Mouse (Mus musculus): ENCODE measurements at regions not wholly inside any gene's neighbourhood (a gene's known extent, or its start where the extent isn't known, plus 50 kb on each side); places are given as distances from the start of the nearest gene placed in this dataset.
"Not testable (repeated sequence)": the region's sequence is repeated elsewhere in the genome, so short reads cannot be mapped to it uniquely, and the experiment has no call there.

DNA sequence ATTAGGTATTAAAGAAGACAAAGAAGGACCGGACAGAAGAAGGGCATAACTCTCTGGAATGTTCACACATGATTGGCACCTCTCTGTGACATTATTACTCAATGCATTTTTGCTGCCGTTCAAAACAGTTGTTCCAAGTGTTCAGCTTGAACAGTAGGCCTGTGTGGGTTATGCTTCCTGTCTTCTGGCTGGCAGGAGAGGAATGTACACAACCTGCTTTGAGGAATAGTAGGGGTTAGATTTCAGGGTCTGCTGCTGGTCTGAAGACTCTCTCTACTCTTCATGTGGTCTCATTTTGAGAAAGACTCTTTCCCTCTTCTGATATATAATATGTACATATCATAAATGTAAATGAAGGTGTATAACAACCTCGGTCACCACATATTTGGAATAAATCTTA is 137.2 kb upstream of the Adgra3 start:
- Histone ChIP-seq H3K36me3 (no peaks in the 10 kb centered on the region), H3K4me3 (replicated peaks) (no peak overlapping the region), H3K4me2 (no peak overlapping the region), H3K27ac (no peak overlapping the region), H3K27me3 (replicated peaks) (no peaks in the 10 kb centered on the region), H3K9ac (no peak overlapping the region), H3K4me1 (no peaks in the 10 kb centered on the region), H3K9me3 (no peaks in the 10 kb centered on the region)
- WGBS, result 80% methylated on average over 3 of the region's 3 CpGs
- no peak for ATAC-seq (ENCODE audit: insufficient read depth, low FRiP score, low read depth)

DNA sequence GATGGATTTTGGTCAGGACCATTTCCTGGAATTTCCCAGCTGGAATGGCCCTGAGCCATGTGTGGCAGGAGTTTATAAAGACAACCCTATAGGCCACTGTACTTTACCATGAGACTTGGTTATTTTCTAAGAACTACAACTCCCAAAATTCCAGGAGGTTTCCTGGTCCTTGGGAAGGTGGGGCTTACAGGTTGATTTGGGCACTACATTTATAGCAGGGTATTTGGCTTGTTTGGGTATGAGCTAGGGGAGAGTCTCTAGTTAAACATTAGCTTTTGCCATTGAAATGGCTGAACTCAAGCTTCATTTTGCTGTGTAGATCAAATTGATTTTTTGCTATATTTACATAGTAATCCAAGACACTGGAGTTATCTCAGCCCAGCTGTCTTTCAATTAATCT is 130.6 kb upstream of the Adgra3 start:
- H3K4me1 ChIP-seq, result no peaks in the 10 kb centered on the region
- H3K9ac ChIP-seq, result no peak overlapping the region
- no peak overlapping the region for H3K27ac ChIP-seq
- H3K27me3 ChIP-seq (replicated peaks), result no peaks in the 10 kb centered on the region
- H3K9me3 ChIP-seq, result no peaks in the 10 kb centered on the region
- no peaks in the 10 kb centered on the region for H3K36me3 ChIP-seq
- peak; percentile 73; the same call in 1 of the 2 replicates for ATAC-seq (ENCODE audit: insufficient read depth, low FRiP score, low read depth)
- H3K4me3 ChIP-seq (replicated peaks), result no peak overlapping the region
- no peak overlapping the region for H3K4me2 ChIP-seq

DNA sequence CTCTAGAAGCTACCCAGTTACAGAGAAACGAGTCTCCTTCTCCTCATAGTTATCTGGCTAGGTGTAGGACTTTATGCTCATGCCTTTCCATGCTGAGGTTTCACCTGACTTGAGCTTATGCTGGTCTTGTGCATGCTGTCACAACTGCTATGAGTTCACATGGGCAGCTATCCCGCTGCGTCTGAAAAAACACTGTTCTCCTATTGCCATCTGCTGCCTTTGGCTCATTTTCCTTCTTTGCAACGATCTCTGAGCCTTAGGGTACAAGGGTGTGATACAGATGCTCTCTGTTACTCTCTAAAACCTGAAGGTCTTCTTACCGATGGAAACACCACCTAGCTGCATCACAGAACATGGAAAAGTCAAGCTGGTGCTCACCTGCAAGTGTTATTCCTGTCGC is 123.9 kb upstream of the Adgra3 start:
- no peak overlapping the region for H3K27ac ChIP-seq
- 84% methylated on average over 6 of the region's 6 CpGs for WGBS

DNA sequence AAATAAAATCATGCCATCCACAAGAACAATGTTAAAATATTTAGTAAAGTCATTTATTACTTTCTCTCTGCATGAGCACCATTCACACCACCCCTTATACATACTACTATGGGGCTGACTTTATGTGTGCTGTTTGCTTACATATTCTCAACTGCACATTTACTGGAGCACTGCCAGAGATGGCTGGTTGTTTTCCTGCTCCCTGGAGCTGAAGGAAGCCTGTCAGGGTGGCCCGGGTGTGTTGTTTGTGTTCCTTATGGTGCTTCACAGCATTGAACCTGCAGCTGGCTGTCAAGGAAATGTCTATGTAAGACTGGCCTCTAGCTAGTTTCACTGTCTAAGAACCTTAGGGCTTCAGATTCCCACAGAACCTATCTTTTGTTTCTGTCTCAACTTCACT is 97.8 kb upstream of the Adgra3 start:
- Histone ChIP-seq H3K4me2 (no peak overlapping the region), H3K27ac (no peak overlapping the region), H3K36me3 (no peaks in the 10 kb centered on the region), H3K27me3 (replicated peaks) (no peaks in the 10 kb centered on the region), H3K9me3 (no peaks in the 10 kb centered on the region), H3K4me3 (replicated peaks) (no peak overlapping the region), H3K9ac (no peak overlapping the region), H3K4me1 (no peaks in the 10 kb centered on the region)
- no peak for ATAC-seq (ENCODE audit: insufficient read depth, low FRiP score, low read depth)
- WGBS, result 31% methylated on average over 1 of the region's 1 CpGs

More for the DNA sequence above, 123.9 kb upstream of the Adgra3 start:
- Histone ChIP-seq H3K9me3 (no peaks in the 10 kb centered on the region), H3K4me2 (no peak overlapping the region), H3K9ac (no peak overlapping the region), H3K36me3 (no peaks in the 10 kb centered on the region), H3K4me1 (no peaks in the 10 kb centered on the region), H3K4me3 (replicated peaks) (no peak overlapping the region), H3K27me3 (replicated peaks) (no peaks in the 10 kb centered on the region)
- no peak for ATAC-seq (ENCODE audit: insufficient read depth, low FRiP score, low read depth)

DNA sequence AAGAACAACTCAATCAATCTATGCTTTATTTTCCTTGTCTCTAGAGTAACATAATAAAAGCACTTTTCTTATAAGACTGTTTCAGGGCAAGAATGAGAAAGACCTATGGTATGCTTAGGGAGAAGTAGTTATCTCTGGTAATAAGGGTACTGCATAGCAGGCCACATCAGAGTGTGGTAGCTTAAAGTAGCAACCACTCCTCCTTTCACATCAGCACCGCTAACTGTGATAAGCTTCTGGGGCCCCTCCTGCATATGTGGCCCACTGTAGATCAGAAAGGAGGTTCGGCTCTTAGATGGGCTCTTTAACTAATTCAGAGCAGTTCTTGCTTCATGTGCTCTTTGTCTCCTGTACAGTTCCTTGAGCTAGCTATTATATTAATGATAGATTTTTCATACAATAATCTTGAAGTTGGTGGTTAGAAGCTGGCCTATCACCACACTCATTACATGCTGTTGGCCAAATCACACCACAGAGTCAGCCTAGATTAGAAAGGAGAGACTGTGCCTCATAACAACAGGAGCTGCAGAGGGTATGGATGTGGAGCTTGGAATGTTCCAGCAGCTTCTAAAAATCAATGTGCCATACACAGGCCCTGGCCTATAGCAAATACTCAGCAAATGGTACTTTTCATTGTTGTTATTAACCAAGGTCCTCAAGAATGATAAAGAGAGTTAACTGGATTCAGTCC is 96.5 kb upstream of the Adgra3 start:
- not testable (repeated sequence) for H3K4me1 ChIP-seq; H3K27ac ChIP-seq; H3K36me3 ChIP-seq; H3K4me3 ChIP-seq (replicated peaks); H3K9me3 ChIP-seq; H3K4me2 ChIP-seq; H3K9ac ChIP-seq; H3K27me3 ChIP-seq (replicated peaks)
- ATAC-seq (ENCODE audit: insufficient read depth, low FRiP score, low read depth), result peak; percentile 53; the same call in 1 of the 2 replicates
- 78% methylated on average over 2 of the region's 2 CpGs for WGBS

DNA sequence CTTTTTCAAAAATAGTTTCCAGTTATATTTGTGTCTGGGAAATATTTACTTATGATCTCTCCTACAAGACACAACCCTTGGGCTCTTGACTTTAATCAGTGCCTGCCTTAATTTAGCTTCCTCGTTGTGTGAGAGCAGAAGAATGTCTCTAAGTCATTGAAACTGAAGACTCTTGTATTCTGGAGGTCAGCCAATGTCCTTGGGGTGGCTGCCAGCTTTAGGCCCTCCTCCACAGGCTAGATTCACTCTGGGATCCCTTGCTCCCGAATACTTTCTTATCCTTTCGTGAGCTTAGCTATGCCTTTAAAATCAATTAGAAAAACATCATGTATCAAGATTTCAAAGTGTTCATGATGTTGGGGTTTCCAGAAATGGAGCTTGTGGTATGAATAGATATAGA is 88.1 kb upstream of the Adgra3 start:
- Histone ChIP-seq H3K27me3 (replicated peaks) (no peaks in the 10 kb centered on the region), H3K36me3 (no peaks in the 10 kb centered on the region), H3K9ac (no peak overlapping the region), H3K4me3 (replicated peaks) (no peak overlapping the region), H3K4me1 (no peaks in the 10 kb centered on the region), H3K27ac (no peak overlapping the region), H3K4me2 (no peak overlapping the region), H3K9me3 (no peaks in the 10 kb centered on the region)
- WGBS, result 44% methylated on average over 3 of the region's 3 CpGs
- no peak for ATAC-seq (ENCODE audit: insufficient read depth, low FRiP score, low read depth)

DNA sequence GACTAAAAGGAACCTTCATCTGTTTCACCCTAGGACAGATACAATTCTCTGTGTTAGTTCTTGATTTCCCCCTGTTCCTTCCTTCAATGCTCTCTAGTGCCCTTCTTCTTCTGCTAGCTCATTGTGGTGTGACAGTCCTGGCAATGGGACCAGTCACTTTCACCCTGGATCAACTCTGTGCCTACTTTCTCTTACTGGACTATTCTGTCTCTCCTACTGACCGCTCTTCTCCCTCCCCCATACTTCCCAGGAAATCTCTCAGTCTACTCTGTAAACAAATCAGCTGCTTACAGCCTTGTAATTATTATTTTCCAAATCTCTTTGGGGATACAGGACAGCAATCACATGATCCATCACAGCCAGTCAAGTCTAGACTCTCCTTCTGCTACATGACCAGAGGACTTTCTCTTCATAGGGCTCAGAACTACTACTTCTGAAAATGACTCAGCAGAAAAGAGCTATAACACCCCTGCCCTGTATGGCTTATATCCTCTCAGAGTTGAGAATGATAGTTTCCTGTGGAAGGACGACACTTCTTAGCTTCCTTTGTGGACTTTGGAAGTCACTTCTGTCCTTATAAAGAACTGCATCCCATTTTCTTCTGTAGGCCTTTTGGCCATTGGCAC is 86.8 kb upstream of the Adgra3 start:
- Histone ChIP-seq H3K4me2 (no peak overlapping the region), H3K4me1 (no peaks in the 10 kb centered on the region), H3K9ac (no peak overlapping the region), H3K27me3 (replicated peaks) (no peaks in the 10 kb centered on the region), H3K36me3 (no peaks in the 10 kb centered on the region), H3K4me3 (replicated peaks) (no peak overlapping the region), H3K27ac (no peak overlapping the region), H3K9me3 (no peaks in the 10 kb centered on the region)
- no peak for ATAC-seq (ENCODE audit: insufficient read depth, low FRiP score, low read depth)
- 79% methylated on average over 2 of the region's 2 CpGs for WGBS

DNA sequence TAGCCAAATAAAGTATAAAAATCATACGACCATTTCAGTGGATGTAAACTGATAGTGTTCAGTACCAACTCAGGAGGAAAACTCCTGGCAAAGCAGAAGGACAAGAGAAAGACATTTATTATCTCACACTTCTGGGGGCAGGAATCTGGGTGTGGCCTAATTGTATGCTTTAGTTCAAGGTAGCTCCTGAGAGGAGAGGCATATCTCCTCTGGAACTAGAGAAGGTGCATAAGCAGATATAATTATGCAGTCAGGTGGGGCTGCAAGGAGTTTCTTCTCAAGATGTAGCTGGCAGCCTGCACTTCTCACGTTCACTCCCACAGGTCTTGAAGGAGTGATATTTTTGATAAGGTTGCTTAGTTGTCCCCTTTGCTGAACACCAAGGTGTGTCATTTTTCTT is 71.4 kb upstream of the Adgra3 start:
- no peaks in the 10 kb centered on the region for H3K27me3 ChIP-seq (replicated peaks)
- H3K4me1 ChIP-seq, result no peaks in the 10 kb centered on the region
- 0 out of 2 replicates have a peak, but pooled peaks have one; percentile 51 for ATAC-seq (ENCODE audit: insufficient read depth, low FRiP score, low read depth)
- WGBS, result 43% methylated on average over 2 of the region's 2 CpGs
- no peaks in the 10 kb centered on the region for H3K36me3 ChIP-seq
- H3K27ac ChIP-seq, result no peak overlapping the region
- H3K4me3 ChIP-seq (replicated peaks), result no peak overlapping the region
- H3K4me2 ChIP-seq, result no peak overlapping the region
- H3K9ac ChIP-seq, result no peak overlapping the region
- H3K9me3 ChIP-seq, result no peaks in the 10 kb centered on the region

DNA sequence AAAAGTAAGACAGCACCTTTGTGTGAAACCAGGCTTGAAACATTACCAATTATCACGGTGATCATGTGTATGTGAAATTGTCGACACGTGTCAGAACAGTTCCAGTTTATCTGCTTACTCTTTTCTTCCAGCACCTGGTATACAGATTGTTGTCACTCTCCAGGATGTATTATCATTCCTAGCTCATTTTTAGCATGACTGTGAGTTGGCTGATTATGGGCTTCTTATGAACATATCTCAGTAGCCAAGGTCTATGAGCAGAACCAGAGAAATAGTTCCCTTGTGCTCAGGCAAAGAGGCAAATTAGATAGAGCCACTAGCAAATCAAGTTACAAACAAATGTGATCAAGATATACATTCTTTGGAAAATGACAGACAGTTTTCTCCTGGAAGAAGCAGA is 70.2 kb upstream of the Adgra3 start:
- no peak for ATAC-seq (ENCODE audit: insufficient read depth, low FRiP score, low read depth)
- no peak overlapping the region for H3K9ac ChIP-seq
- no peaks in the 10 kb centered on the region for H3K9me3 ChIP-seq
- H3K4me3 ChIP-seq (replicated peaks), result no peak overlapping the region
- H3K4me2 ChIP-seq, result no peak overlapping the region
- no peak overlapping the region for H3K27ac ChIP-seq
- no peaks in the 10 kb centered on the region for H3K36me3 ChIP-seq
- no peaks in the 10 kb centered on the region for H3K4me1 ChIP-seq
- no peaks in the 10 kb centered on the region for H3K27me3 ChIP-seq (replicated peaks)
- 82% methylated on average over 3 of the region's 3 CpGs for WGBS

DNA sequence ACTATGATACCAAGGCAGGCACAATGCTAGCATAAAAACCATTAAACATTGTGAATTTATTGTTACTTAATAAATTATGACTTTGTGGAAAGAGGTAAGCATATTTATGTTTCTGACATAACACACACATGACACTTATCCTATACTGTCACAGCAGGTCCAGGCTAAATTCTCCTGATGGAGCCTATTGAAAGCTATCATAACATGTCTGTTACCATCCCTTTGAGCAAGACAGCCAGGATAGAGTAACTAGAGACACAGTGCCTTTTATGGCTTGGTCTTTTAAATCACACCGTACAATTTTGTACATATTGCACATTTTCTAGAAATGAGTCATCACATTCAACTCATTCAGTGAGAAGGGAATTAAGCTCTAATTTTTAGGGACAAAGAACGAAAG is 67.8 kb upstream of the Adgra3 start:
- 52% methylated on average over 2 of the region's 2 CpGs for WGBS
- Histone ChIP-seq H3K27ac (no peak overlapping the region), H3K4me3 (replicated peaks) (no peak overlapping the region), H3K9ac (no peak overlapping the region), H3K4me2 (no peak overlapping the region), H3K9me3 (no peaks in the 10 kb centered on the region), H3K4me1 (no peaks in the 10 kb centered on the region), H3K36me3 (no peaks in the 10 kb centered on the region), H3K27me3 (replicated peaks) (no peaks in the 10 kb centered on the region)
- ATAC-seq (ENCODE audit: insufficient read depth, low FRiP score, low read depth), result no peak

DNA sequence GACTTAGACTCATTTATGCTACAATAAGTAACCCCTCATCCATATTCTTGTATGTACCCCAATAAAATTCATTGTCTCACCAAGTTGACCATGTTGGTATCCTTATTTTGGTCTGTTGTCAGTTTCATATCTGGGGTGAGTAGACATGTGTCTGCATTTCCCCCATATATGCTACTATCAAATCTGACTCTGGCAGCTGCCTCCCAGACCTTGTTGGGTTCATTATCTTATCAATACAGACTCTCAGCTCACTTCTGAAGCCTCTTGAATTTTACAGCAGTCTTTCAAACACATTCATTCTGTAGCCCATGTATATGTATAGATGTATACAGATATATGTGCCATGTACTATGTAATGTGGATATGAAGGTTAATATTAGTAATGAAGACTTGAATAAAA is 67.4 kb upstream of the Adgra3 start:
- ATAC-seq (ENCODE audit: insufficient read depth, low FRiP score, low read depth), result peak; percentile 93
- H3K4me1 ChIP-seq, result no peaks in the 10 kb centered on the region
- no peak overlapping the region for H3K9ac ChIP-seq
- H3K27ac ChIP-seq, result no peak overlapping the region
- H3K4me2 ChIP-seq, result no peak overlapping the region
- no peaks in the 10 kb centered on the region for H3K27me3 ChIP-seq (replicated peaks)
- no peaks in the 10 kb centered on the region for H3K9me3 ChIP-seq
- no peak overlapping the region for H3K4me3 ChIP-seq (replicated peaks)
- H3K36me3 ChIP-seq, result no peaks in the 10 kb centered on the region

DNA sequence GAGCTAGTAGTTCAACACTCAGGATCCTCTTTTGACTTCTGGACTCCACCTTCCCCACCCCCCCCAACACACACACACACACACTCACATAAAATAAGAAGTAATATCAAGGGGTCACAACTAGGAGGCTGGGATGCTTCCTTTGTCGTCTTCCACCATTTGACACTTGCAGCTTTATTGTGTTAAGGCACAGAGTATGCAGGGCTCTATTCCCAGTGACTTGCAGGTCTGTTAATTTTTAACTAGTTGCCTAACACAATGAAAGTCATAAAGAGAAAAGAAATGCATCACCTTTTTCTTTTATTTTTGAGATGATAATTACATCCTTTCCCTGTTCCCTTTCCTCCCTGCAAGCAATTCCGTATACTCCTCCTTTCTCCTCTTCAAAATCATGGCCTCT is 66.9 kb upstream of the Adgra3 start:
- no peak overlapping the region for H3K27ac ChIP-seq
- H3K4me2 ChIP-seq, result no peak overlapping the region
- H3K9me3 ChIP-seq, result no peaks in the 10 kb centered on the region
- H3K27me3 ChIP-seq (replicated peaks), result no peaks in the 10 kb centered on the region
- no peak overlapping the region for H3K4me3 ChIP-seq (replicated peaks)
- no peaks in the 10 kb centered on the region for H3K4me1 ChIP-seq
- H3K36me3 ChIP-seq, result no peaks in the 10 kb centered on the region
- ATAC-seq (ENCODE audit: insufficient read depth, low FRiP score, low read depth), result no peak
- no peak overlapping the region for H3K9ac ChIP-seq
- 52% methylated on average over 2 of the region's 2 CpGs for WGBS

DNA sequence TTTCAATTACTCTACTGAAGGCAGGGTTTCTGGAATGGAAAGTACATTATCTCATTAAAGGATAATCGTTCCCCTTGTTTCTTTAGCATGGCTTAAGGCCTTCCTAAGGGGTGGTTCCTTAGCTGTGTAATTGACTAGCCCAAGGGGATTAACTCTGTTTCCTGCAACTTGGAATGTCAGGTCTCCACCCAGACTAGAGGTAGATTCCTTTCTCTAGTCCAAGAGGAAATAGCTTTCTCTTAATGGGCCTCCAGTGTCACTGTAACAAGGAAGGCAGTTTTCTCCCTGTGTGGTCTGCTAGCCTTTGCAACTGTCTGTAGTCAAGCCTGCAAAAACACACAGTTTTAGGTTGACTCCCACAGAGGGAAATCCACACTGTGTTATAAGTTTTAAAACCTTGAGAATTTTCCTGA is 64.0 kb upstream of the Adgra3 start:
- Histone ChIP-seq H3K9ac (no peak overlapping the region), H3K4me3 (replicated peaks) (no peak overlapping the region), H3K36me3 (no peaks in the 10 kb centered on the region), H3K9me3 (no peaks in the 10 kb centered on the region), H3K27ac (no peak overlapping the region), H3K4me2 (no peak overlapping the region), H3K4me1 (no peaks in the 10 kb centered on the region), H3K27me3 (replicated peaks) (no peaks in the 10 kb centered on the region)
- 45% methylated on average over 1 of the region's 1 CpGs for WGBS
- ATAC-seq (ENCODE audit: insufficient read depth, low FRiP score, low read depth), result no peak
